Mouse (Mus musculus): ENCODE measurements around the gene Nudt9. TPM values are rescaled to one million over a fixed set of nuclear protein-coding genes. Genes with fewer than 3 reads are reported as not detected.

Gene Nudt9
- polyA plus RNA-seq, 1 experiment = 32.0 TPM

DNA sequence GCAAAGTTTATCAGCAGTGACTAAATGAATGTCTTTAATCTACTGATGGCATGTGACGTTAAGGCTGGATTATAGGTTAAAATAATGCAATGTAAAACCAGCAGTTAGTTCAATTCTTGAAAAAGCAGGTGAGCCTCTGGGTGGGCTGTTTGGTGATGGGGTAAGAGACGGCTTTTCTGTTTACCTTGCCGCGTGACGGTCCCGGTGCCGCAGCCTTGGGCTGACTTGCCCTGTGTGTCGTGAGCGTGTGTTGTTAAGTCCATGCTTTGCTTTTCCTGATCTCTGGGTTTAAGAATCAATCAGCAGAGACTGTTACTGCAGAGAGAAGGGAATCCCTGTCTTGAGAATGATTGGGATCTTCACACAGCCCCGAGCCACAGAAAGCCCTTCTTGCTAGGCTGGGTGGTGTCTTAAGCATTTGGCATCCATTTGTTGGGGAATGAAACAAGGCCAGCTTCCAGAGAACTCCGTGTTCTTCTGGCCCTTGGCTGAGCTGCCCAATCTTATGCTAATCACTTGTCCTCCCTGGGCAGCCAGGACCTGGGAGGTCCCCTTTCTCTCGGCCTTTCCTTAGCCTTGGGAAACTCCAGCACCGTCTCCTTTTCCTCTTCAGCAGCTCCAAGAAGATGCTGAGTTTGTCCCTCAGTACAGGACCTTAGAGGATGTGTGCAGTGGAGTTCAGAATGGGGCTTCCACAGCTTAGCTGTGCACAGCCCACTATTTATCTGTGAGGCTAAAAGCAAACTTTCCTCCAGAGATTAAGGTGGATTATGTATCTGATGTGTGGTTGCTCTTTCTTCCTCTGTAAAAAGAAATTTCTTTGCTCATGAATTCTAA is 16.0 kb downstream of the Nudt9 start:
- Histone ChIP-seq H3K36me3 (ENCODE audit: control insufficient read depth, insufficient read depth, low read length, poor library complexity, severe bottlenecking) (peaks cover 37% of the 10 kb centered on the region), H3K27me3 (ENCODE audit: control insufficient read depth, insufficient read depth, low read length, poor library complexity, severe bottlenecking) (no peaks in the 10 kb centered on the region), H3K4me3 (ENCODE audit: low read depth, low read length) (no peak overlapping the region), H3K9me3 (replicated peaks; ENCODE audit: control insufficient read depth, insufficient read depth, low read length, poor library complexity, severe bottlenecking) (peaks cover 34% of the 10 kb centered on the region), H3K9ac (ENCODE audit: low read depth, poor library complexity, severe bottlenecking) (no peak overlapping the region), H3K27ac (ENCODE audit: insufficient read depth, low read length) (no peak overlapping the region), H3K4me1 (ENCODE audit: control insufficient read depth, insufficient read depth, low read length) (no peaks in the 10 kb centered on the region)
- no peak for TF ChIP-seq CTCF (IDR thresholded peaks at IDR 0.05; ENCODE audit: low read depth, low read length)
- no peak for TF ChIP-seq EP300 (IDR thresholded peaks at IDR 0.05; ENCODE audit: insufficient read depth, low read depth, low read length)
- TF ChIP-seq POLR2A (IDR thresholded peaks at IDR 0.05; ENCODE audit: insufficient read depth, low read length) = no peak

DNA sequence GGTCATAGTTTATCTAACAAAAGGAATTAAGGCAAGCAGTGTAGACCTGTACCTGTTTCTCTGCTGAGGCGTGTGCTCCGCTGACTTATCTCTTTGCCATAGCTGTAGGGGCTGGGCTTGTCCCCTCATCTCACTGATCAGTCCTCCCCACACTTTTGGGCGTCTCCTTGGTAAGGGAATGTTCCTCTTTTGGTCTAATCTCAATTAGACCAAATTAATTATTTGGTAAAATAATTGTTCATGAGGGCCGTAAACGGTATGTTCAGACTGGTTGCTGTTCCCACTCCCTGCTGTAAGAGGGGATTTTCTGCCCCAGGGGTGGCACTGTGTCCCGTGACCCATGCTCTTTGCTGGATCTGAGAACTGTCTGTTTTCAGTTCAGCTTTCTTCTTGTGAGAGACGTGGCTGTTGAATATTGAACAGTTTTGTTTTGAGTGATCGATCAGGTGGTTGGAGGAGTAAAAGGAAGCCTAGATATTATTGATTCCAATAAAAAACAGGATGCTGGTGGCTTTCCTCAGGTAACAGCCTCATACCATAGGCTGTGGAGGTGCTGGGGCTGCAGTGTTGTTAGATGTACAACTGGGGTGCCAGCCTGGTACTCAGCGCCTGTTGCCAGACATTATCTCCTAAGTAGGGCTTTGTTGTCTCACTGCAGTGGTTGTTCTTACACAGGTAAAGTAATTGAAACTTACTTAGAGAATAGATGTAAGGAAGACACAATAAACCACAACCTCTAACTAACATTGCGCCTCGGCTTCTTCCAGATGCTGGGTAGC is 16.9 kb downstream of the Nudt9 start:
- Histone ChIP-seq H3K4me1 (ENCODE audit: control insufficient read depth, insufficient read depth, low read length) (no peaks in the 10 kb centered on the region), H3K9me3 (replicated peaks; ENCODE audit: control insufficient read depth, insufficient read depth, low read length, poor library complexity, severe bottlenecking) (peaks cover 34% of the 10 kb centered on the region), H3K4me3 (ENCODE audit: low read depth, low read length) (no peak overlapping the region), H3K9ac (ENCODE audit: low read depth, poor library complexity, severe bottlenecking) (no peak overlapping the region), H3K27me3 (ENCODE audit: control insufficient read depth, insufficient read depth, low read length, poor library complexity, severe bottlenecking) (no peaks in the 10 kb centered on the region), H3K27ac (ENCODE audit: insufficient read depth, low read length) (no peak overlapping the region), H3K36me3 (ENCODE audit: control insufficient read depth, insufficient read depth, low read length, poor library complexity, severe bottlenecking) (peaks cover 37% of the 10 kb centered on the region)
- TF ChIP-seq EP300 (IDR thresholded peaks at IDR 0.05; ENCODE audit: insufficient read depth, low read depth, low read length) (no peak), POLR2A (IDR thresholded peaks at IDR 0.05; ENCODE audit: insufficient read depth, low read length) (no peak), CTCF (IDR thresholded peaks at IDR 0.05; ENCODE audit: low read depth, low read length) (no peak)

DNA sequence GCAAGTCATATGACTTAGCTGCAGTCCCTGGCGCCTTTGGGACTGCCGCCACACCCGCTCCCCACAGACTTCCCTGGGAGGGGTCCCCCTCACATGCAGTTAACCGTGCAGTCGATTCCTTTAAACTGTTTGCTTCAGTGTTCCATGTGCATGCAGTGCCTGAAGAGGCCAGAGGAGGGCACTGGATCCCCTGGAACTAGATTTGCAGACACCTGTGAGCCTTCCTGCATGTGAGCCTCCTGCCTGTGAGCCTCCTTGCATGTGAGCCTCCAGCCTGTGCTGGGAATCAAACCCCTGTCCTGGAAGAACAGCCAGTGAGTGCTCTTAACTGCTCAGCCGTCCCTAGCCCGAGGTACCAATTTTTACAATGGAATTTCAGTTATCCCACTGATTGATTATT is 22.6 kb downstream of the Nudt9 start:
- TF ChIP-seq EP300 (IDR thresholded peaks at IDR 0.05; ENCODE audit: insufficient read depth, low read depth, low read length) (no peak), CTCF (IDR thresholded peaks at IDR 0.05; ENCODE audit: low read depth, low read length) (peak; percentile 51)
- Histone ChIP-seq H3K4me1 (ENCODE audit: control insufficient read depth, insufficient read depth, low read length) (no peaks in the 10 kb centered on the region), H3K36me3 (ENCODE audit: control insufficient read depth, insufficient read depth, low read length, poor library complexity, severe bottlenecking) (peaks cover 6% of the 10 kb centered on the region; the same call in 1 of the 2 replicates), H3K9ac (ENCODE audit: low read depth, poor library complexity, severe bottlenecking) (no peak overlapping the region), H3K27ac (ENCODE audit: insufficient read depth, low read length) (no peak overlapping the region), H3K9me3 (replicated peaks; ENCODE audit: control insufficient read depth, insufficient read depth, low read length, poor library complexity, severe bottlenecking) (peaks cover 1% of the 10 kb centered on the region; the same call in 1 of the 2 replicates), H3K4me3 (ENCODE audit: low read depth, low read length) (no peak overlapping the region), H3K27me3 (ENCODE audit: control insufficient read depth, insufficient read depth, low read length, poor library complexity, severe bottlenecking) (no peaks in the 10 kb centered on the region)

DNA sequence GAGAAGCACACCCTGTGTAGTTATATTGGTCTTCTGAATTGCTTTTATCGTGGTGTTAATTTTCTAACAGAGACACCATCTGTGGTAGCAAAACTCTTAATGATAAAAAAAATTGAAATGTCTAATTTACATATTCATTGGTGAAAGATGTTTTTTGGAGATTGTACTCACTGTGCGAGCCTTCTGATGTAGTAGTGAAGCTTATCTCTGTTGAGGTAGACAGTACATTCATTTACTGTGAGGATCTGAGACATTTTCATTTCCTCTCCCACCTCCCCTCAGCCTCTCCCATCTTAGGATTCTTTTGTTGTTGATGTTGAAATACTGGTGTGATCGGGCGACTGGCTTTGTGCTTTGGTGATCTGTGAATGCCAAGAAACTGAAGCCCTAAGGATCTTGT is 24.9 kb downstream of the Nudt9 start:
- H3K9me3 ChIP-seq (replicated peaks; ENCODE audit: control insufficient read depth, insufficient read depth, low read length, poor library complexity, severe bottlenecking) = no peaks in the 10 kb centered on the region
- no peaks in the 10 kb centered on the region for H3K4me1 ChIP-seq (ENCODE audit: control insufficient read depth, insufficient read depth, low read length)
- no peaks in the 10 kb centered on the region for H3K27me3 ChIP-seq (ENCODE audit: control insufficient read depth, insufficient read depth, low read length, poor library complexity, severe bottlenecking)
- no peaks in the 10 kb centered on the region for H3K36me3 ChIP-seq (ENCODE audit: control insufficient read depth, insufficient read depth, low read length, poor library complexity, severe bottlenecking)
- H3K27ac ChIP-seq (ENCODE audit: insufficient read depth, low read length) = no peak overlapping the region
- H3K4me3 ChIP-seq (ENCODE audit: low read depth, low read length) = no peak overlapping the region
- H3K9ac ChIP-seq (ENCODE audit: low read depth, poor library complexity, severe bottlenecking) = no peak overlapping the region
- no peak for TF ChIP-seq CTCF (IDR thresholded peaks at IDR 0.05; ENCODE audit: low read depth, low read length)
- TF ChIP-seq POLR2A (IDR thresholded peaks at IDR 0.05; ENCODE audit: insufficient read depth, low read length) = no peak
- TF ChIP-seq EP300 (IDR thresholded peaks at IDR 0.05; ENCODE audit: insufficient read depth, low read depth, low read length) = no peak

DNA sequence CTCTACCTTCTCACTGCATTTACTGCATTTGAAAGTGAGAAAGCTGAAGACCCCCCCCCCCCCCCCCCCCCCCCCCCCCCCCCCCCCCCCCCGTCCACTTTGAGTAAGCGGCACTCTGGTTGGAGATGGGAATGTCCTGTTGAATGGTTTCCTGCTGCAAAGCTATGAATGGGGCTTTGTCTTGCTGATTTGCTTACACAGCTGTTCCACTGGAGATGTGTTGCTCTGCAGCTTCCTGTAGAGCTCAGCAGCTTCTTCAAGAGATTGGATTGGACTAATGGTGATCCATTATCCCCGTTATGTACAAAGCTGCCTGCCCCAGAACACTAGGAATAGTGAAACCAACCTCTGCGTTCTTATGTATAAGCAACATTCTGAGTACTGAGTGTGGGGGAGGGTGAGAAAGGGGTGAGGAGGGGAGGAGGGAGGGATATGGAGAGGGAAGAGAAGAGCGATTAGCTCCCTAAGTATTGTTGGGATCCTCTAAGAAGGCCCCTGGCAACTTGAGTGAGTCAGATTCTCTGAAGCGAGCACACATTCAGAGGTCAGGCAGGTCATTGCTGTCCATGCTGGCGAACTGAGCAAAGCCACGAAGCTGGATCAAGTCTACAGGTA is 26.3 kb downstream of the Nudt9 start:
- H3K27me3 ChIP-seq (ENCODE audit: control insufficient read depth, insufficient read depth, low read length, poor library complexity, severe bottlenecking) = no peaks in the 10 kb centered on the region
- peak overlapping the region; percentile 12; the same call in 1 of the 2 replicates for H3K27ac ChIP-seq (ENCODE audit: insufficient read depth, low read length)
- H3K4me1 ChIP-seq (ENCODE audit: control insufficient read depth, insufficient read depth, low read length) = no peaks in the 10 kb centered on the region
- H3K36me3 ChIP-seq (ENCODE audit: control insufficient read depth, insufficient read depth, low read length, poor library complexity, severe bottlenecking) = no peaks in the 10 kb centered on the region
- no peak for TF ChIP-seq CTCF (IDR thresholded peaks at IDR 0.05; ENCODE audit: low read depth, low read length)
- TF ChIP-seq EP300 (IDR thresholded peaks at IDR 0.05; ENCODE audit: insufficient read depth, low read depth, low read length) = peak; percentile 52; the same call in 1 of the 2 replicates
- H3K4me3 ChIP-seq (ENCODE audit: low read depth, low read length) = no peak overlapping the region
- no peaks in the 10 kb centered on the region for H3K9me3 ChIP-seq (replicated peaks; ENCODE audit: control insufficient read depth, insufficient read depth, low read length, poor library complexity, severe bottlenecking)
- H3K9ac ChIP-seq (ENCODE audit: low read depth, poor library complexity, severe bottlenecking) = no peak overlapping the region
